Mouse (Mus musculus): ENCODE data around the gene Lrmda. TPM values are rescaled to one million over a fixed set of nuclear protein-coding genes. Genes with fewer than 3 reads are reported as not detected.
A peak's percentile ranks its signal among the peaks of the same experiment; 100 is the strongest.

Lrmda gene
- total RNA-seq, 1 experiment from 2014 or later, result 4.2 TPM

- no peak for DNase-seq
These were observed 570.1 kb downstream of the Lrmda start for GRCm38 (mm10) chr14:22589503-22590215.

- DNase-seq, result no peak
These were observed 571.7 kb downstream of the Lrmda start for GRCm38 (mm10) chr14:22591186-22591585.

GRCm38 (mm10) chr14:22597508-22597907, 578.0 kb downstream of the Lrmda start:
- no peak for DNase-seq

GRCm38 (mm10) chr14:22598638-22599037, 579.1 kb downstream of the Lrmda start:
- DNase-seq, result no peak

- DNase-seq, result no peak
These were observed 580.7 kb downstream of the Lrmda start for GRCm38 (mm10) chr14:22600166-22600565.

GRCm38 (mm10) chr14:22602308-22602707, 582.8 kb downstream of the Lrmda start:
- no peak for DNase-seq

- no peak for DNase-seq
These were observed 589.1 kb downstream of the Lrmda start for GRCm38 (mm10) chr14:22608599-22608998.

GRCm38 (mm10) chr14:22609261-22610245, 590.0 kb downstream of the Lrmda start:
- DNase-seq, result no peak

GRCm38 (mm10) chr14:22611011-22611410, 591.5 kb downstream of the Lrmda start:
- no peak for DNase-seq

- peak; percentile 39 for DNase-seq
These were observed 600.7 kb downstream of the Lrmda start for GRCm38 (mm10) chr14:22620191-22620590.

GRCm38 (mm10) chr14:22621941-22622340, 602.4 kb downstream of the Lrmda start:
- DNase-seq, result no peak

- peak; percentile 16 for DNase-seq
These were observed 607.8 kb downstream of the Lrmda start for GRCm38 (mm10) chr14:22627105-22627829.

GRCm38 (mm10) chr14:22630361-22630867, 610.9 kb downstream of the Lrmda start:
- DNase-seq, result no peak

- no peak for DNase-seq
These were observed 614.1 kb downstream of the Lrmda start for GRCm38 (mm10) chr14:22633612-22634011.

- no peak for DNase-seq
These were observed 624.0 kb downstream of the Lrmda start for GRCm38 (mm10) chr14:22643494-22643893.

GRCm38 (mm10) chr14:22647879-22648611, 628.5 kb downstream of the Lrmda start:
- DNase-seq, result peak; percentile 11

- DNase-seq, result no peak
These were observed 629.9 kb downstream of the Lrmda start for GRCm38 (mm10) chr14:22649411-22649911.

GRCm38 (mm10) chr14:22649985-22650984, 630.8 kb downstream of the Lrmda start:
- peak; percentile 37 for DNase-seq

GRCm38 (mm10) chr14:22651131-22651952, 631.8 kb downstream of the Lrmda start:
- DNase-seq, result peak; percentile 23
